Comparison of ENCODE assay signal across 8 mouse cellular contexts in the genomic region with DNA sequence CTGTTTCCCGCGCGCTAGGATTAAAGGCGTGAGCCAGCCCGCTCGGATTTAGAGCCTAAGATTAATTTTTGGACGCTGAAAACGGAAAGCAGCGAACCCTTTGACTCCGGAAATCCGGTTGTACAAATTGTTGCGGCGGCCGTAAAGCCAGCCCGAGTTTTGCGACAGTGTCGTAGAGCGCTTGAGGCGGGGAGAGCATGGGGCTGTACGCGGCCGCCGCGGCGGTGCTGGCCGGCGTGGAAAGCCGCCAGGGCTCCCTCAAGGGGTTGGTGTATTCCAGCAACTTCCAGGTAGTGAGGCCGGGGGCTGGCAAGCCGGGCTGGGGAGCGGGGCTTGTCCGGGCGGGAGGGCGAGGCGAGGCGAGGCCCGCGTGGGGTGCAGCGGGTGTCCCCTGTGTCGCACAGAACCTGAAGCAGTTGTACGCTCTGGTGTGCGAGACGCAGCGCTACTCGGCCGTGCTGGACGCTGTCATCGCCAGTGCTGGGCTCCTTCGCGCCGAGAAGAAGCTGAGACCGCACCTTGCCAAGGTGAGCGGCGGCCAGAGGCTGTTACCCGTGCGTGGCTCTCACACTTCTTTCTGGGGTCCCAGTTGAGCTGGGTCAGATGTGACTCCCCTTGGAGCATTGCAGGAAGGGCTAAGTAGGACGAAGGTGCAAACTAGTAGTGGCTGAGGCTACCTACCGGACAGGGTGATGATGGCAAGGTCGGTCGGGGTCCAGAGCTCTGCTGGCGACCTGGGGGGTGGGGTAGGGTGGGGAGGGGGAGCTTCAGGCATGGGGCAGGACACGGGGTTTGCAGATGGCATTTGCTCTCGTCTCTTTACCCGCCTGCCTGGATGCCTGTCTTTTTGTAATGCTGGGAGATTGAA. TPM values are rescaled to one million over a fixed set of nuclear protein-coding genes. Genes with fewer than 3 reads are reported as not detected.
DNase-seq lines count a peak whose midpoint lies in the region; ATAC-seq lines count a peak whose summit lies in the region.

A gene (plus strand): TSS at position 167 of the 868 bp plus-strand sequence.

- peaks cover 37% of the 10 kb centered on the region for H3K36me3 ChIP-seq in megakaryocyte, embryonic 14.5 days (replicated peaks; ENCODE audit: low read length)

- peak within 1 kb of the TSS; percentile 100 for H3K4me3 ChIP-seq in megakaryocyte, embryonic 14.5 days (replicated peaks)

- peak; percentile 98 for DNase-seq in ZHBTc4 (ENCODE audit: low read depth, low spot score)
- DNase-seq in gastrocnemius, adult 8-10 months (ENCODE audit: low spot score in 2 of 2): peak; percentile 89 to 91
- peak; percentile 89 for DNase-seq in hindlimb bud, embryonic 11.5 days (ENCODE audit: extremely low spot score, low read depth, low spot score)
- DNase-seq in left cerebral cortex, adult 8-10 months (ENCODE audit: low spot score in 2 of 2): peak; percentile 87 to 98
- peak; percentile 96 to 97 for DNase-seq in right cerebral cortex, postnatal 10 days (ENCODE audit: low spot score in 2 of 2)
- DNase-seq in urinary bladder, postnatal 25 days (ENCODE audit: low spot score): peak; percentile 95

- ATAC-seq in common myeloid progenitor, adult 5-6 weeks (replicated peaks; ENCODE audit: low read depth, poor library complexity, severe bottlenecking): peak; percentile 91

- H3K9me3 ChIP-seq in megakaryocyte, embryonic 14.5 days: no peaks in the 10 kb centered on the region

- H3K4me1 ChIP-seq in megakaryocyte, embryonic 14.5 days: peaks cover 42% of the 10 kb centered on the region

- H3K27me3 ChIP-seq in megakaryocyte, embryonic 14.5 days (replicated peaks): peaks cover 17% of the 10 kb centered on the region

RNA-seq across cellular contexts. Expression of the gene that starts here (rescaled TPM):
- 16.8 and 23.2 TPM in 2 replicates for total RNA-seq in common myeloid progenitor, adult 5-6 weeks (2017)
- 10 to 100 TPM in 1 of 4 experiments, 1 to 10 TPM in 3; 6.3 to 11.0 (median 8.0) TPM for total RNA-seq in gastrocnemius, adult 8-10 months (2022)
- 10 to 100 TPM; 13.6 to 22.3 (median 20.3) TPM for total RNA-seq in left cerebral cortex, adult 8-10 months (2022)
- 6.4 and 14.7 TPM in 2 replicates for polyA plus RNA-seq in megakaryocyte, embryonic 14.5 days (2012; ENCODE audit: insufficient read depth, low replicate concordance)

Comparison
In these comparisons a context has a peak if more than half of its experiments do, and no peak if none do; other contexts are left out.
1. Peak in every context shown above with its lines: DNase-seq, ATAC-seq and H3K4me3 ChIP-seq.